Comparison of ENCODE assay signal across 8 mouse cellular contexts in the genomic region with DNA sequence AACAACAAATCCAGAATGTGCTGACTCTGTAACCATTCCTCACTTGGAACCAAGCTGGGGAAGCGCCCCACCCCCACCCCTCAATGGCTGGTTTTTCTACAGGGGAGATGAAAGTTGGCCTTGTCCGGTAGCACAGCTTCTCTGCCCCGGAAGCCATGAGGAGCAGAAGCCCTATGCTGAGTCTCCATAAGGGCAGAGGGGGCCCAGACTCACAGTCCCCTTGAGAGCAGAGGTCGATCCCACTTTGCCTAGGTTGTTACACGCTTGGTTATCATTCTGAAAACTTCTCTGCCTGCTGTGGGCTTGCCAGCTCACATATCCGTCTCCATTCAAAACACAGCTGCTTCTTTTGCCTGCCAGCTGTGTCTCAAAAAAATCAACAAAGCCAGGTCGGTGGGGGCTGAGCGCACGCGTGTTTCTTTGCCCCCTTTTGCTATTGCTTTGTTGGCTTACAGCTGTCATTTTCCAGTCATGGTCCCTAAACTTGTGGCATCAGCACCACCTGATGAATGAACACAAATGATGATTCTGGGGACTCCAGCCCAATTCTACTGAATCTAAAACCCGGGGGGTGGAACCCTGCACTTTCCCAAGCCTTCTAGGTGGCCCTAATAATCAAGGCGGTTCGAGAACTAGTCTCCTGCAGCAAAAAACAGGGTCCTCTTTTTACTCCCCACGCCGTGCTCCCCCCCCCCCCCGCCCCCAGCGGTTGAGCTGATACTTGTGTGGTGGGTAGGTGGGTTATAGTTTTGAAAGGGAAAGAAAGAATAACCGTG. TPM values are rescaled to one million over a fixed set of nuclear protein-coding genes. Genes with fewer than 3 reads are reported as not detected.
A peak's percentile ranks its signal among the peaks of the same experiment; 100 is the strongest.
DNase-seq lines count a peak whose midpoint lies in the region; ATAC-seq lines count a peak whose summit lies in the region.
"Had no signal": no experiment of that assay in that cellular context is flagged by ENCODE, and none has a peak within 500 bp of the region (broad histone marks: within the 10 kb centered on the region; RNA-seq: fewer than 3 reads in every experiment).

No protein-coding gene starts in this region.

- H3K27me3 ChIP-seq in forebrain, embryonic 12.5 days: 0 out of 2 replicates have a peak, but pooled peaks cover 7% of the 10 kb centered on the region
- no peaks in the 10 kb centered on the region for H3K27me3 ChIP-seq in liver, embryonic 13.5 days

- H3K4me1 ChIP-seq in forebrain, embryonic 12.5 days: peaks cover 17% of the 10 kb centered on the region
- H3K4me1 ChIP-seq in liver, embryonic 13.5 days (replicated peaks): peaks cover 17% of the 10 kb centered on the region

- peak overlapping the region; percentile 36 for H3K27ac ChIP-seq in forebrain, embryonic 12.5 days
- H3K27ac ChIP-seq in liver, embryonic 13.5 days: no peak overlapping the region

- peak overlapping the region; percentile 42 for H3K4me2 ChIP-seq in forebrain, embryonic 12.5 days
- H3K4me2 ChIP-seq in liver, embryonic 13.5 days: peak overlapping the region; percentile 37

- no peaks in the 10 kb centered on the region for H3K36me3 ChIP-seq in forebrain, embryonic 12.5 days (replicated peaks)
- H3K36me3 ChIP-seq in liver, embryonic 13.5 days: no peaks in the 10 kb centered on the region

- no peaks in the 10 kb centered on the region for H3K9me3 ChIP-seq in forebrain, embryonic 12.5 days
- H3K9me3 ChIP-seq in liver, embryonic 13.5 days (replicated peaks): no peaks in the 10 kb centered on the region

- H3K4me3 ChIP-seq in forebrain, embryonic 12.5 days (replicated peaks): peak overlapping the region; percentile 7; the same call in 1 of the 2 replicates
- H3K4me3 ChIP-seq in liver, embryonic 13.5 days (replicated peaks): no peak overlapping the region

- 5% methylated on average over 18 of the region's 18 CpGs for WGBS in forebrain, embryonic 12.5 days
- 30% methylated on average over 18 of the region's 18 CpGs for WGBS in liver, embryonic 13.5 days (ENCODE audit: insufficient replicate concordance)

- no peak overlapping the region for H3K9ac ChIP-seq in forebrain, embryonic 12.5 days
- H3K9ac ChIP-seq in liver, embryonic 13.5 days: no peak overlapping the region

- peak; percentile 33; the same call in 1 of the 2 replicates for ATAC-seq in forebrain, embryonic 12.5 days (ENCODE audit: low FRiP score)
- ATAC-seq in liver, embryonic 13.5 days (ENCODE audit: low read depth): 0 out of 2 replicates have a peak, but pooled peaks have one; percentile 15
- ATAC-seq in megakaryocyte, adult 5-6 weeks (ENCODE audit: poor library complexity, severe bottlenecking): no peak

- DNase-seq in thymus, postnatal 0 days (ENCODE audit: low spot score): peak; percentile 10
- DNase-seq in thymus, postnatal 10 days (ENCODE audit: low spot score in 2 of 2): no peak
- DNase-seq in liver, embryonic 13.5 days: no peak
- no peak for DNase-seq in cerebellum, adult 9-10 months
- DNase-seq in ovary, postnatal 14 days (ENCODE audit: low spot score): no peak

RNA-seq across cellular contexts. Expression of a gene that starts 28.1 kb away (rescaled TPM):
- polyA plus RNA-seq in thymus, postnatal 0 days (2015; fragmentation: Nextera tagmentation; extraction: Ambion mirVana): 0.08 TPM in 1 of 2 replicates, not detected in the other
- not detected in 2 replicates for polyA plus RNA-seq in forebrain, embryonic 12.5 days (2016; fragmentation: Nextera tagmentation; extraction: Ambion mirVana)
- polyA plus RNA-seq in liver, embryonic 13.5 days (2015; fragmentation: Nextera tagmentation; extraction: Ambion mirVana): 0.12 and 0.17 TPM in 2 replicates
- not detected in 2 replicates for total RNA-seq in megakaryocyte, adult 5-6 weeks (2015)
- total RNA-seq in megakaryocyte, adult 5-6 weeks (2017): not detected in 2 replicates

RNA-seq across cellular contexts. Expression of a gene that starts 46.1 kb away (rescaled TPM):
- polyA plus RNA-seq in thymus, postnatal 0 days (2015; fragmentation: Nextera tagmentation; extraction: Ambion mirVana): 0.35 and 0.36 TPM in 2 replicates
- 0.09 and 0.14 TPM in 2 replicates for polyA plus RNA-seq in forebrain, embryonic 12.5 days (2016; fragmentation: Nextera tagmentation; extraction: Ambion mirVana)
- 0.10 TPM in 2 replicates for polyA plus RNA-seq in liver, embryonic 13.5 days (2015; fragmentation: Nextera tagmentation; extraction: Ambion mirVana)
- not detected in 2 replicates for total RNA-seq in megakaryocyte, adult 5-6 weeks (2015)
- total RNA-seq in megakaryocyte, adult 5-6 weeks (2017): 0.22 TPM in 1 of 2 replicates, not detected in the other
- polyA plus RNA-seq: small intestine, adult 2 months had no signal
